Mouse (Mus musculus) T-cell, adult 2 months (primary cell): ENCODE results near the gene Tm6sf2.

Source experiments
- DNase-seq: peaks from one replicate; pipeline ENCODE4 v3.0.0; 2022; ENCODE audit warnings: low spot score

The Tm6sf2 gene

DNA sequence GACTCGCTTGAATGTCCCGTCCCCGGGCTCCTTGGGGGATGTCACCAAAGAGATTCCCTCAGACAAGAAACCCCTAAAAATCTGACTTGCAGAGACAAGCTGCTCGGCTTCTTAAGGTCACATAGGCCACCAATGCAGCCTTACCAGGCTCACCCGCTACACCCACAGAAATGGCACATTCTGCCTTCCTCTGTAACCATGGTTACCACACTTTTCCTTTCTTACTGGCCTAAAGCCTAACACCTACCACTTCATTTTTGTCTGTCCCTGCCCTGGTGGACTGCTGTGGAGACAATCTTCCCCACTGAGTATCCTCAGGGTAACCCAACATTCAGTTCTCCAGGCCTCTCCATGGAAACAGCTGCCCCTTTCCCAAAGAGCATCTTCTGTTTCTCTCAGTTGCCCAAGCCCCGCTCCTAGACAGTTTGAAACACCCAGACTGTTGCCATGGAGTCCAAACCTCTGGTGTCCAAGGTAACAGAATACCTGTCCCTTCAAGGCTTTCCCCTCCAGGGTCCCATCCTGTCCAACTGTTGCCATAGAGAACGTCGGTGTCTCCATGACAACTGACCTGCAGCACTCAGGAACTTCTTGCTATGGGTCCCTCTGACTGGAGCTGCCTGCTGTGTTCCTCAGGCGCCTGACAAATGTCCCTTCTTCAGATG is 16.7 kb downstream of the Tm6sf2 start:
- no peak for DNase-seq

GRCm38 (mm10) chr8:70092786-70093185 is 20.1 kb downstream of the Tm6sf2 start:
- DNase-seq = no peak

- no peak for DNase-seq
Measured at GRCm38 (mm10) chr8:70099276-70099675, 26.6 kb downstream of the Tm6sf2 start.

DNA sequence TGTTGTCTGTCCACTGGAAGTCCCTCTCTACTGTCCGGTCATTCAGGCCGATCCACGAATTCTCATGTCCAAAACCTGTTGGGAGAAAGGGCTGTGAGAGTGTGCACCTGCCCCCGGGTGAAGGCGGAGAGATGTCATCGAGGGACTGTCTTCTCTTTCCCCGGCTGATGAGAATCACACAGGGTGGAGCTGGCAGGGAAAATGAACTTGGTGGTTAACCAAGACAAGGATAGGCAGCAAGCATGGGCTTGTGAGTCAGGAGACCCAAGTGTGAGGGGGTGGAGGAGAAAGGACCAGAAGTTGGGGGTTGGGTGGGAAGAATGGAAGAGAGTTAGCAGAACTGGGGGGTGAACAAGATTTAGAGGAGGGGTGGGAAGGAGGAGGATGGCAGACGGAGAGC is 27.5 kb downstream of the Tm6sf2 start:
- no peak for DNase-seq

DNA sequence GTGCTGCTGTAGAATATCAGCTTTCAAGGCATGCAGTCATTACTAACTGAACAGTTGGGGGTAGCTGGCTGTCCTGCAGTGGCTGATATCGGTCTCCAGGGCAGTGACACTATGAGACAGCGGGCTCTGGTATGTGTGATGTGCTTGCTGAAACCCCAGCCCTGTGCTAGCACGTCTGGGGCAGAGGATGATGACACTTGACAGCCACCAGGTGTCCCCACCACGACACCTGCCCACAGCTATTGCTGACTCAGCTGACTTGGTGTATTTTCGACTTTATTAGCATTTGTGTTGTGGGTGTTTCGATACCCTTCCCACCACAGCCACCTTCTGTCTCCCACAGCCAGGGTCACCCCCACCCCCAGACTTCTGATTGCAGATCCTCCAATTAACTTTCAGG is 31.8 kb downstream of the Tm6sf2 start:
- peak; percentile 63 for DNase-seq

DNA sequence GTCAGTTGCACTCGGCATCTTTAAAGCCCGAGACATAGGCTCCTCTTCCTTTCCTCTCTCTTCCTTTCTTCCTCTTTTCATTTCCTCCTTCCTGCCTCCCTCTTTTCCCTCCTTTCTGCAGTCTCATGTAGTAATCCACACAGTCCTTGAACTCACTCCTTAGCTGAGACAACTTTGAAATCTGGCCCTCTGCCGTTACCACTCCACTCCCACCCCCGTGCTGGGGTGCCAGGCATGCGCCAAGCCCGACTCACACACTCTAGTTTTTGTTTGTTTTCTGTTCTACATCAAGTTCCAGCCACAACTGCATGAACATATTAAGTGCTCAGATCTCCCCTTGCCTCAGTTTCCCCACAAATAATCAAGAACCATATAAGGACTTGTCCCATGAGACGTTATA is 32.2 kb downstream of the Tm6sf2 start:
- DNase-seq = no peak

GRCm38 (mm10) chr8:70110451-70110850 is 37.7 kb downstream of the Tm6sf2 start:
- DNase-seq = no peak

DNA sequence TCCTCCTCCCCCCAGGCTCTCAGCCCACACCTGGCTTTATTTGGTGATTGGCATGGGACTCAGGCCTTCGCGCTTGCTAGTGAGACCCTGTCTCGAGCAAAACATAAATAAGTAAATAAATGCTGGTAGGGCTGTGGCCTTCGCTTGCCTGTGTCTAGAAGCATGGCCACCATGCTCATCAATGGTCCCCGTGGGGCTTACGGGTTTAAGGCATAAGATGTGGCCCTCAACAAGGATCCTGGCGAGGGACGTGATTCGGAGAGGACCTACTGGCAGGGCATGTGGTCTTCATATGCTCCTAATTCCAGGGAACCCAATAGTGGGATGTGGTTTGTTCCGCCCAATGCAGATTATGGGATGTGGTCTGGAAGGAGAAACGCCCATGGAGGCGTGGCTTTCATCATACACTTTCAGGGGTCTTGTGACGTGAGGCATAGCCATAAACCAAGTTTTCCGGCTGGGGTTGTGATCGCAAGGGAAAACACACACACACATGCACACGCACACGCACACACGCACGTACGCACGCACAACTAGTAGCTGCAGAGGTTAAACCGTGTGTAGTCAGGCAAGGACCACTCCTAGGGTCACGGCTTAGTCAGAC is 38.6 kb downstream of the Tm6sf2 start:
- no peak for DNase-seq

GRCm38 (mm10) chr8:70112401-70113016 is 39.8 kb downstream of the Tm6sf2 start:
- DNase-seq = no peak

DNA sequence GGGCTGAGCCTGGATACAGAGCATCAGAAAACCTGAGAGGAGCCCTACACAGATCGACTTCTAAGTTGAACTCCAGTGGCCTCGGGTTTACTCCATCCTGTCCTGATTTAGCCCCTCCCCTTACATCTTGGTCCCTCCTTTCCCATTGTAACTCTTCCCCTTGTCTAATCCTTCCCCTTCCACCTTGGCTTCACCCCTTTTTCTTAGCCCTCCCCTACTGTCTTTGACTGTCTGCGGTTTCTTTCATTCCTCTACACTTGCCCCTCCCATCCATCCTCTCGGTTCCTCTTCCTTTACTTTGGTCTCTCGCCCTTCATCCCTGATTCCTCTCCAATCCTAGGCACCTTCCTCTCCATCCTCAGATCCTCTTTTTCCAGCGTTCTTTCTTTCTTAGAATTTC is 41.8 kb downstream of the Tm6sf2 start:
- DNase-seq = no peak

DNA sequence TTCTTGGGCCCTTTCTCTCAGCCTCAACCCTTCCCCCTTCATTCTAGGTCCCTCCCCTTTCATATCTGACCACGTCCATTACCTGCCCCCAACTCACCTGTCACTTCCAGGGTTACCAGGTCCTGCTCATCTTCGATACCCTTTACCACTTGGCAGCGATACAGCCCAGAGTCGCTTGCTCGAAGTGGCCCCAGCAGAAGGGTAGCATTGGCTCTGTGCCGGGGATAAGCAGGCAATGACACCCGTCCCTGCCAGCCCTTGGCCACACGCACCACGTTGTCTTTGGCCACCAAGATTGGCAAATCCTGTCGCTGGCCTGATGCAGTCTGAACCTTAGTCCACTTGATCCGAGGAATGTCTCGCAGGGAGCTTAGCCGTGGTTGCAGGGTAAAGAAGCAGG is 42.2 kb downstream of the Tm6sf2 start:
- no peak for DNase-seq

GRCm38 (mm10) chr8:70117611-70118010 is 44.9 kb downstream of the Tm6sf2 start:
- no peak for DNase-seq

DNA sequence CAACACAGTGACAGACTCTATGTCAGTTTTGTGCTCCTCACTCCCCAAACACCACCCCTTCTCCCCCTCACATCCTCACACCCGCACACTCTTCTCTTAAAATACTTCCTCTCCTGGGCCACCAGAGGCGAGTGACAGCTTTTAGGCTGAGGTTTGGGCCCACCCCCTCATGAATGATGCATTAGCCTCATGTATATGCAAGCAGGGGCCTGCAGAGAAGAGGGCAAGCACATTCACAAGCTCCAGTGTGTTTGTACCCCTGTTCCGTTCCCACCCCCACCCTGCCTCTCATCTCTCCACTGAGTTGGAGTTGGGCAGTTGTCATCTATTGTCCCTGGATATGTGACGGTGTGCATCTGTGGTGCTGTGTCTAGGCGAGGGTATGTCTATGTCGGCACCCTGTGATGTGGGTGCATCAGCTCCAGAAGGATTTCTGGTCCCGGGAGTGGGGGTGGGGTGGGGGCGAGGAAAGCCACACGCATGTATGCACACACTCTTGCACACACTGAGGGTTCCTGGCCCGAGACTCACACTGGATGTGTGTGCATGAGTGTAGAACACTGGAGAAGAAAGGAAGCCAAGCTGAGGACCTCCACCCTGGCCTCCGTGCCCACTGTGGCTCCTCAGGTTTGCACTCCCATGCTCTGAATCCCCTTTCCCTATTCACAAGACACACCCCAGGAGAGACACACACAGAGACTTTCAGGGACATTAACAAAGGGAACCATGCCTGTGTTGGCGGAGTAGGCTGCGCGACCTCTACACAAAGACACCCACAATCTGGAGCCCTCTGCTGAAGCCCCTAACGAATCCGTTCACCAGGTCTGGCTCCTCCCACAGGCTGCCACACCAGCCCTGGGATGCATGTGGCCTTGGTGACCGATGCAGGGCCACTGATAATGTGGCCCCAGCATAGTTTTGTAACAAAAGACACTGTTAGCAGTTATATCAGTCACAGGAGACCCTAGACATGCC is 46.3 kb downstream of the Tm6sf2 start:
- DNase-seq = no peak

GRCm38 (mm10) chr8:70120667-70121066 is 47.9 kb downstream of the Tm6sf2 start, which contains the start of gene Ncan:
Gene Ncan (minus strand): TSS chr8:70120873.
- DNase-seq = no peak

DNA sequence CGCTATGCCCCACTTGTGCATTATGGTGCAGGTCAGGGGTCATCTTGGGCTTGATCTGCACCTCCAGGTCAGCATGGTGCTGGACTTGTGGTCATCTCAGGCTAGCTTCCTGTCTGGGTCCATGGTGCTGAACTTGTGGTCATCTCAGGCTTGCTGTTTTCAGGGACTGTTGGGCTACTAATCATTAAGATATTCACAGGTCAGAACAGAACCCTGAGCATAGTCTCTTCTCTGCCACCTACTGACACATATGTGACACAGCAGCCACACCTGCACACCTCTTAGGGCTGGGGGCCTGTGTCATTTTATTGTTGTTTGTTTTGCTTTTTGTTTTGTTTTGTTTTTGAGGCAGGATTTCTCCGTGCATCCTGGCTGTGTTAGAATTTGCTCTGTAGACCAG is 50.1 kb downstream of the Tm6sf2 start:
- no peak for DNase-seq

DNA sequence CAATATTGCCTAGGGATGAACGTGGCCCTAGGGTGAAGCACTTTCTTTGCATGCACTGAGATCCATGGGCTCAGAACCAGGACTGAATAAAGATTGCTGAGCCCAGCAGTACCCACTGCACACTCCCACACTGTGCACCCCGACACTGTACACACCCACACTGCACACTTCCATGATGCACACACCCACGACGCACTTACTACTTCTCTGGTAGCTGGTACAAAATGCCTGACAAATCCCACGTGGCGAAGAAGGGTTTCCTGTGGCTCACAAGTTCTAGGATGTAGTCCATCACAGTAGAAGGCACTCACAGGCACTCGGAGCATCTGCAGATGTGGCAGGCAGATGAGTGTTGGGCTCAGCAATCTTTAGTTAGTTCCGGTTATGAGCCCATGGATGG is 52.3 kb downstream of the Tm6sf2 start:
- no peak for DNase-seq

- DNase-seq = no peak
Measured at GRCm38 (mm10) chr8:70128435-70128834, 55.7 kb downstream of the Tm6sf2 start.

- DNase-seq = no peak
Measured at GRCm38 (mm10) chr8:70129309-70129952, 56.7 kb downstream of the Tm6sf2 start.
